Mouse (Mus musculus): ENCODE results near the gene Arl8b. TPM values are rescaled to one million over a fixed set of nuclear protein-coding genes. Genes with fewer than 3 reads are reported as not detected.

Gene Arl8b
- polyA plus RNA-seq, 1 experiment from 2014 or later = 71.6 TPM

GRCm38 (mm10) chr6:108785551-108785950 is 2.7 kb downstream of the Arl8b start:
- WGBS = 81% methylated on average over 3 of the region's 3 CpGs
- H3K9ac ChIP-seq = no peak overlapping the region
- no peak overlapping the region for H3K4me2 ChIP-seq
- H3K27me3 ChIP-seq (replicated peaks) = no peaks in the 10 kb centered on the region
- H3K4me3 ChIP-seq = no peak overlapping the region
- H3K4me1 ChIP-seq (replicated peaks) = peaks cover 16% of the 10 kb centered on the region
- H3K9me3 ChIP-seq (replicated peaks) = no peaks in the 10 kb centered on the region
- H3K36me3 ChIP-seq = 0 out of 2 replicates have a peak, but pooled peaks cover 3% of the 10 kb centered on the region
- no peak for ATAC-seq (ENCODE audit: insufficient number of reproducible peaks, low FRiP score)
- H3K27ac ChIP-seq (ENCODE audit: poor library complexity, severe bottlenecking) = no peak overlapping the region

GRCm38 (mm10) chr6:108791498-108791897 is 8.6 kb downstream of the Arl8b start:
- 0 out of 2 replicates have a peak, but pooled peaks cover 3% of the 10 kb centered on the region for H3K36me3 ChIP-seq
- peaks cover 15% of the 10 kb centered on the region for H3K4me1 ChIP-seq (replicated peaks)
- no peak overlapping the region for H3K27ac ChIP-seq (ENCODE audit: poor library complexity, severe bottlenecking)
- no peak overlapping the region for H3K4me3 ChIP-seq
- ATAC-seq (ENCODE audit: insufficient number of reproducible peaks, low FRiP score) = no peak
- H3K9ac ChIP-seq = no peak overlapping the region
- no peak overlapping the region for H3K4me2 ChIP-seq
- H3K9me3 ChIP-seq (replicated peaks) = no peaks in the 10 kb centered on the region
- no peaks in the 10 kb centered on the region for H3K27me3 ChIP-seq (replicated peaks)
- WGBS = 74% methylated on average over 5 of the region's 5 CpGs

- H3K9me3 ChIP-seq (replicated peaks) = no peaks in the 10 kb centered on the region
- no peak; the same call in 1 of the 2 replicates for ATAC-seq (ENCODE audit: insufficient number of reproducible peaks, low FRiP score)
- no peaks in the 10 kb centered on the region for H3K36me3 ChIP-seq
- H3K4me3 ChIP-seq = no peak overlapping the region
- WGBS = 48% methylated on average over 1 of the region's 1 CpGs
- H3K9ac ChIP-seq = no peak overlapping the region
- no peaks in the 10 kb centered on the region for H3K27me3 ChIP-seq (replicated peaks)
- H3K4me2 ChIP-seq = no peak overlapping the region
- peak overlapping the region; percentile 35; the same call in 1 of the 2 replicates for H3K27ac ChIP-seq (ENCODE audit: poor library complexity, severe bottlenecking)
- peaks cover 19% of the 10 kb centered on the region for H3K4me1 ChIP-seq (replicated peaks)
Observed at GRCm38 (mm10) chr6:108795912-108796311, 13.0 kb downstream of the Arl8b start.

DNA sequence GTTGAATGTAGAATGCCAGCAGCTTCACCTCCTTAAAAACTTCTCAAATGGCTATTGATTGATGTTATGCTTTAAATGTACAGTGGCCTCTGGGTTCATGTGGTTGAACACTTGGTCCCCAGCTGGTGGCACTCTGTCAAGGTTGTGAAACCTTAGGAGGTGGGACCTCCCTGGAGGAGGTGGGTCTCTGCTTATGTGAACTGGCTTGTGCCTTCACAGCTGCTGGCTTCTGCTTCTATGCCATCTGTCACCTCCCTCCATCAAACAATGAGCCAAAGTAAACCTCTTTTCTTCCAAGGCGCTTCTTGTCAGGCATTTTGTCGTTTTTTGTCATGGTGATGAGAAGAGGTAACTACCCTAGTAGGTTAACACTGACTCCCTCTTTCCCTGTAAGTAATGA is 13.8 kb downstream of the Arl8b start:
- no peaks in the 10 kb centered on the region for H3K27me3 ChIP-seq (replicated peaks)
- H3K9me3 ChIP-seq (replicated peaks) = no peaks in the 10 kb centered on the region
- ATAC-seq (ENCODE audit: insufficient number of reproducible peaks, low FRiP score) = no peak
- peaks cover 19% of the 10 kb centered on the region for H3K4me1 ChIP-seq (replicated peaks)
- no peaks in the 10 kb centered on the region for H3K36me3 ChIP-seq
- no peak overlapping the region for H3K27ac ChIP-seq (ENCODE audit: poor library complexity, severe bottlenecking)
- H3K4me3 ChIP-seq = no peak overlapping the region
- WGBS = 63% methylated on average over 2 of the region's 2 CpGs
- no peak overlapping the region for H3K4me2 ChIP-seq
- no peak overlapping the region for H3K9ac ChIP-seq

DNA sequence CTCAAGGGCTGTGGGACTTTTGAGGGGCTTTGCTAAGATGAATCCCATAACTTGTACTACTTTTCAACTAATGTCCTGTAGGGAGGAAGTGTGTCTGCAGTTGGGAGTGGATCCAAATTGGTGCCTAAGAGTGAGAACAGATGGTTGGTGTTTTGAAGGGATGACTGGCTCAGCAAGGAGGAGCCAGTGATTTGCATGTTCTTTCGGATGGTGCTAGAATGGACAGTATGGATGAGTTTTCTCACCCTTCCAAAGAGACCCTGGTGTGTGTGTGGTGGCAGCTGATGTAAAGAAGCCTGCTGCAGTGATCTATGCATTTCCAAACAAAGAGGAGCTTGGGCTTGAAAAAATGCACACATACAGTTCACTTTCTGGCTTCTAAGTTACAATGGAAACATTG is 22.3 kb downstream of the Arl8b start:
- no peaks in the 10 kb centered on the region for H3K9me3 ChIP-seq (replicated peaks)
- no peak overlapping the region for H3K27ac ChIP-seq (ENCODE audit: poor library complexity, severe bottlenecking)
- H3K36me3 ChIP-seq = no peaks in the 10 kb centered on the region
- H3K27me3 ChIP-seq (replicated peaks) = no peaks in the 10 kb centered on the region
- H3K4me1 ChIP-seq (replicated peaks) = peaks cover 3% of the 10 kb centered on the region; the same call in 1 of the 2 replicates
- no peak overlapping the region for H3K9ac ChIP-seq
- 40% methylated on average over 1 of the region's 1 CpGs for WGBS
- no peak overlapping the region for H3K4me3 ChIP-seq
- ATAC-seq (ENCODE audit: insufficient number of reproducible peaks, low FRiP score) = no peak
- H3K4me2 ChIP-seq = no peak overlapping the region

- Histone ChIP-seq H3K4me3 (no peak overlapping the region), H3K9me3 (replicated peaks) (no peaks in the 10 kb centered on the region), H3K9ac (no peak overlapping the region), H3K4me2 (no peak overlapping the region), H3K27me3 (replicated peaks) (no peaks in the 10 kb centered on the region), H3K4me1 (replicated peaks) (peaks cover 3% of the 10 kb centered on the region; the same call in 1 of the 2 replicates), H3K27ac (ENCODE audit: poor library complexity, severe bottlenecking) (no peak overlapping the region), H3K36me3 (no peaks in the 10 kb centered on the region)
- WGBS = 82% methylated on average over 7 of the region's 7 CpGs
- ATAC-seq (ENCODE audit: insufficient number of reproducible peaks, low FRiP score) = no peak
Observed at GRCm38 (mm10) chr6:108805871-108806270, 23.0 kb downstream of the Arl8b start.

DNA sequence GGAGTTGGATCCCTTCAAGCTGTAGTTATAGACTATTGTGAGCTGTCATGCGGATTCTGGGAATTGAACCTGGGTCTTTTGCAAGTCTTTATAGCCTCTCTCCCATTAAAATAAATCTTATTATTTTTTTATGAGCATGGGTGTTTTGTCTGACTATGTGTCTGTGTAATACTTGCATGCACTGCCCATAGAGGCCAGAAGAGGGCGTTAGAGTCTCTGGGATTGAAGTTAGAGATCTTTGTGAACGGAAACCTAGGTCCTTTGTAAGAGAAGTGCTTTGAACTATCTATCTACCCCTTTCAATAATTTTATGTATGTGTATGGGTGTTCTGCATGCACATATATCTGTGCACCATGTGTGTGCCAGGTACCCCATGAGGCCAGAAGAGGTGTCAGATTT is 24.5 kb downstream of the Arl8b start:
- Histone ChIP-seq H3K9me3 (replicated peaks) (no peaks in the 10 kb centered on the region), H3K36me3 (no peaks in the 10 kb centered on the region), H3K27ac (ENCODE audit: poor library complexity, severe bottlenecking) (no peak overlapping the region), H3K4me3 (no peak overlapping the region), H3K4me2 (no peak overlapping the region), H3K4me1 (replicated peaks) (peaks cover 3% of the 10 kb centered on the region; the same call in 1 of the 2 replicates), H3K27me3 (replicated peaks) (no peaks in the 10 kb centered on the region), H3K9ac (no peak overlapping the region)
- no peak for ATAC-seq (ENCODE audit: insufficient number of reproducible peaks, low FRiP score)
- 73% methylated on average over 3 of the region's 3 CpGs for WGBS

GRCm38 (mm10) chr6:108808786-108809185 is 25.9 kb downstream of the Arl8b start:
- Histone ChIP-seq H3K9me3 (replicated peaks) (no peaks in the 10 kb centered on the region), H3K4me3 (no peak overlapping the region), H3K36me3 (no peaks in the 10 kb centered on the region), H3K4me1 (replicated peaks) (peaks cover 3% of the 10 kb centered on the region; the same call in 1 of the 2 replicates), H3K27ac (ENCODE audit: poor library complexity, severe bottlenecking) (no peak overlapping the region), H3K4me2 (no peak overlapping the region), H3K9ac (no peak overlapping the region), H3K27me3 (replicated peaks) (no peaks in the 10 kb centered on the region)
- WGBS = 74% methylated on average over 1 of the region's 1 CpGs
- no peak for ATAC-seq (ENCODE audit: insufficient number of reproducible peaks, low FRiP score)

GRCm38 (mm10) chr6:108810237-108810636 is 27.3 kb downstream of the Arl8b start:
- Histone ChIP-seq H3K27me3 (replicated peaks) (no peaks in the 10 kb centered on the region), H3K9me3 (replicated peaks) (no peaks in the 10 kb centered on the region), H3K4me1 (replicated peaks) (no peaks in the 10 kb centered on the region), H3K4me2 (no peak overlapping the region), H3K9ac (0 out of 2 replicates have a peak overlapping the region, but pooled peaks have one; percentile 10), H3K27ac (ENCODE audit: poor library complexity, severe bottlenecking) (no peak overlapping the region), H3K36me3 (peaks cover 5% of the 10 kb centered on the region), H3K4me3 (no peak overlapping the region)
- 53% methylated on average over 10 of the region's 10 CpGs for WGBS
- ATAC-seq (ENCODE audit: insufficient number of reproducible peaks, low FRiP score) = no peak

GRCm38 (mm10) chr6:108812134-108812533 is 29.2 kb downstream of the Arl8b start:
- Histone ChIP-seq H3K4me1 (replicated peaks) (peaks cover 6% of the 10 kb centered on the region; the same call in 1 of the 2 replicates), H3K9ac (no peak overlapping the region), H3K4me2 (no peak overlapping the region), H3K36me3 (peaks cover 9% of the 10 kb centered on the region), H3K4me3 (no peak overlapping the region), H3K27ac (ENCODE audit: poor library complexity, severe bottlenecking) (no peak overlapping the region), H3K9me3 (replicated peaks) (no peaks in the 10 kb centered on the region), H3K27me3 (replicated peaks) (no peaks in the 10 kb centered on the region)
- WGBS = 80% methylated on average over 2 of the region's 2 CpGs
- ATAC-seq (ENCODE audit: insufficient number of reproducible peaks, low FRiP score) = no peak

GRCm38 (mm10) chr6:108817510-108817909 is 34.6 kb downstream of the Arl8b start:
- peaks cover 41% of the 10 kb centered on the region for H3K36me3 ChIP-seq
- no peak overlapping the region for H3K27ac ChIP-seq (ENCODE audit: poor library complexity, severe bottlenecking)
- H3K4me1 ChIP-seq (replicated peaks) = peaks cover 6% of the 10 kb centered on the region; the same call in 1 of the 2 replicates
- no peak overlapping the region for H3K4me3 ChIP-seq
- 76% methylated on average over 4 of the region's 4 CpGs for WGBS
- no peak for ATAC-seq (ENCODE audit: insufficient number of reproducible peaks, low FRiP score)
- H3K9me3 ChIP-seq (replicated peaks) = no peaks in the 10 kb centered on the region
- H3K4me2 ChIP-seq = no peak overlapping the region
- H3K27me3 ChIP-seq (replicated peaks) = no peaks in the 10 kb centered on the region
- H3K9ac ChIP-seq = no peak overlapping the region

Data from heart, embryonic 12.5 days (tissue).